Mouse (Mus musculus) cortical plate, adult 2 months (tissue): ENCODE measurements at regions not wholly inside any gene's neighbourhood (a gene's known extent, or its start where the extent isn't known, plus 50 kb on each side); places are given as distances from the start of the nearest gene placed in this dataset.

ENCODE experiments used
- CTCF ChIP-seq: fragments of 200-500 bp; IDR thresholded peaks from 2 replicates; pipeline ENCODE4 v1.5.1; 2011; ENCODE audit warnings: mild to moderate bottlenecking, control low read depth, low read length; ENCODE audit not compliant: insufficient read depth; ENCODE audit errors: extremely low read depth
- POLR2A ChIP-seq: fragments of 200-500 bp; IDR thresholded peaks from 2 replicates; pipeline ENCODE4 v1.6.1; 2011; ENCODE audit warnings: mild to moderate bottlenecking, low read length, control low read depth; ENCODE audit not compliant: insufficient read depth; ENCODE audit errors: extremely low read depth

DNA sequence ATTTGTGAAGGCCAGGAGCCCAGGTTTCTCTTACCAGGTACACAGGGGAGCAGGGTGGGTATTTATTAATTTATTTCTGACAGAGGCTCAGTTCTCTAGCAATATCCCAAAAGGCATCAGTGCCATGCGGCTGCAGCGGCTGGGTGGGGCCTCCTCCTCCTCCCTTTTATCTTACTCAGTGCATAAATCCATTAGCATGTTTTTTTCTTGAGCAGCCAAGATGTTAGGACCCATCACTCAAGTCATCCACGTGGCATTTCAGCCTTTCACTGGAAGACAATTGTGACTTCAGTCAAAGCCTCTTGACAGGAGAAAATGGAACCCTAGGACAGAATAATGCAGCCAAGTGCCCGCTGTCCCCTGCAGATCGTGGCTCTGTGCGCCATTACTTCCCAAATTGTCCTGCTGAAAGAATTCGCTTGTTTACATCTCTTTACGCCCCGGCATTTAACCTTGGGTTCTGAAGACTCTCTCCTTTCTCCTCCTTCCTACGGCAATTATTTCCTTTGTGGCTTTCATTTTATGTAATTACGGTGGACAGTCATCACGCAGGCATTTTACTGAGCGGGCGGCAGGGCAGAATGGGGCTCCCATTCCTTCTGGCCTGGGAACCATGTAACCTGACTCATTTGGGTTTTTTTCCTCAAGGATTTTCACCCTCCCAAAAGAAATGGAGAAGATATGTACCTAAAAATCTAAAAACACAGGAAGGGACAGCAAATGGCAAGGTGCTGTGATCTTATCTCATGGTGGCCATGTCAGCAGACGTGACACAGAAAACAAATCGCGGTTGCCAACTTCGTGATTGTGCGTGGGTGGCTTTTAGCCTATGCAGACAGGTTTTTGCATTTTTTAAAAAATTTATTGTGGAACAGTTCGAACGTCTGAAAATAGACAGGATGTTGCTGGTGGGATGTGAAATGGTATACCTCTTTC lies 250.4 kb downstream of the Tcf7l2 start:
- TF ChIP-seq POLR2A, result no peak
- no peak for TF ChIP-seq CTCF
